Mouse (Mus musculus) right cerebral cortex, postnatal 10 days (tissue): ENCODE measurements around the gene Ropn1.
A peak's percentile ranks its signal among the peaks of the same experiment; 100 is the strongest.
"Not testable (repeated sequence)": the region's sequence is repeated elsewhere in the genome, so short reads cannot be mapped to it uniquely, and the experiment has no call there.

Experiments used
- DNase-seq, 2 experiments: peaks; one replicate each; pipeline ENCODE4 v3.0.0; 2021; ENCODE audit warnings: low spot score in 2 of 2

Ropn1 gene

DNA sequence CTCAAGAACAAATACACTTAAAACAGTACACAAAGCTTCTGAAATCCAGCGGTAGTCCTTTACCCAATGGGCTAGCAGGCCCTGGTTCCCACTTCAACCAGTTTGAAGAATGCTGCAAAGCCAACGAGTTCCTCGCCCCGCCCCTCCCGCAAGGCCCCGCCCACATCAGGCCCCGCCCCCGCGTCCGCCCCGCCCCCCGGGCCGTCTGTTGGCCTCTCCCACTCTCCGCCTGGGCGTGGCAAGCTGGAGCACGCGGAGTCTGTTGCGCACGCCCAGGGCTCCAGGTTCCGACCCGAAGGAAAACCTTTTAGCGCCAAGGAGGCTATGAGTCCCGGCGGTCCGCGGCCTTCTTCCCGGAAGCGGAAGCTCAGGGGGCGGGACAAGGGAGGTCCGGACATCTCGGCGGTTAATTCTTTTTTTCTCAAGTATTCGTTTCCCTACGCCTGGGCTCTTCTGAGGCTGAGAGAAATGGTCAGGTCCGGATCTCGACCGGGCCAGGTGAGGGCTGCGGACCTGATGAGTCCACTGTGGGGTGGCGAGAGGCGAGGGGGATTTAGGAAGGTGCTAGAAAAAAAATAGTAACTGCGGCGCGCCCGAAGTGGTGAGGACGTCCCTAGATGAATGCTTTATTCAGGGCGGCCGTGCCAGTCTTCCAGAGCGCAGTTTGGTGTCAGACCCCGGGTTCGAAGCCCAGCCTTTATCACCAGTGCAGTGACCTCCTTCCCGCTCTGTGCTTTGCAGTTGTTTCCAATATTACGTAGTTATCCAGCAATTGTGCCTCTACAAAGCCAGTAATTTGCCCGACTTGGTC, 40.8 kb downstream of the Ropn1 start, which contains the start of gene Ccdc14:
TSS of gene Ccdc14 (plus strand) at position 283 of the 811 bp plus-strand sequence.
- peak; percentile 88 to 89 for DNase-seq

DNA sequence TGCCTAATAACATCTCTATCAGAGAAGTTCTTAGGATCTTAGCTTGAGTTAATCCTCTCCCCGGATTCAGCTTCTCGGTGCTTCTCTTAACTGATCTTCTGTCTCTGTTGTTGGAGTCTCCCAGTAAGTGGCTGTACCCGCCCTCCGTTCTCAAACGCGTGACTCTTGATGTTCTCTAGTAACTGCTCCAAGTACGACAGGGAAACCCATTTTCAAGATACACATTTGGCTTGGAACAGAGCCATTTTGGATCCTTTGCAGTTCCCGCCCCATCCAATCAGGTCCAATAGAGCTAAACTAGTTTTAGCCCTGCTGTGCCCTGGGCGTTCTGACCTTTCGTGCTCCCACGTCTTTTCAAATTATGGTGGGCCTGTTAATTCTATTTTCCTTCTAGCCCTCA, 41.4 kb downstream of the Ropn1 start:
- DNase-seq: no peak

DNA sequence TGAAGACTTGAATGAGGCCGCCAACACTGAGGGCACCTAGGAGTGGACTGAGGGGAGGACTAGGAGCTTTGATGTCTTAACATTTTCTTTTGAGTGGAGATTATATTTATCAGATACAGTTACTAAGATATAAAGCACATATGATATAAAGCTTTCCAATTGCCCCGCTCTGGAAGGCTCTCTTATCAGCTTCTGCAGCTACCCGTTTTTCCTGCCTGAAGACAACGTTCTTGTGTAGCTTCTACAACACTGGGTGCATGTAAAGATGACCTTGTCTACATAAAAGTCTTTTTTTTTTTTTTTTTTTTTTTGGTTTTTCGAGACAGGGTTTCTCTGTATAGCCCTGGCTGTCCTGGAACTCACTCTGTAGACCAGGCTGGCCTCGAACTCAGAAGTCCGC, 44.8 kb downstream of the Ropn1 start:
- no peak for DNase-seq

DNA sequence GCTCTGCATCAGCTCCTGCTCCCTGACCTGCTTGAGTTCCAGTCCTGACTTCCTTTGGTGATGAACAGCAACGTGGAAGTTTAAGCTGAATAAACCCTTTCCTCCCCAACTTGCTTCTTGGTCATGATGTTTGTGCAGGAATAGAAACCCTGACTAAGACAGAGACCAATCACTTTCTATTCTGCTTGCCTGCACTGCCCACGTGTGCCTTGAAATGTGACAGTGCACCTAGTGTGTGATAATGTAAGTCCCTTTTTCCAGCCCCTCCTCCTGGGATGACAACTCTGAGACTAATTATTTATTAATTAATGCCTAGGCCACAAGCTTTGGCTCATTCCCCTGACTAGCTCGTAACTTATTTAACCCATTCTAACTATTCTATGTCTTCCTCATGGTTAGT, 49.0 kb downstream of the Ropn1 start:
- DNase-seq: not testable (repeated sequence)

DNA sequence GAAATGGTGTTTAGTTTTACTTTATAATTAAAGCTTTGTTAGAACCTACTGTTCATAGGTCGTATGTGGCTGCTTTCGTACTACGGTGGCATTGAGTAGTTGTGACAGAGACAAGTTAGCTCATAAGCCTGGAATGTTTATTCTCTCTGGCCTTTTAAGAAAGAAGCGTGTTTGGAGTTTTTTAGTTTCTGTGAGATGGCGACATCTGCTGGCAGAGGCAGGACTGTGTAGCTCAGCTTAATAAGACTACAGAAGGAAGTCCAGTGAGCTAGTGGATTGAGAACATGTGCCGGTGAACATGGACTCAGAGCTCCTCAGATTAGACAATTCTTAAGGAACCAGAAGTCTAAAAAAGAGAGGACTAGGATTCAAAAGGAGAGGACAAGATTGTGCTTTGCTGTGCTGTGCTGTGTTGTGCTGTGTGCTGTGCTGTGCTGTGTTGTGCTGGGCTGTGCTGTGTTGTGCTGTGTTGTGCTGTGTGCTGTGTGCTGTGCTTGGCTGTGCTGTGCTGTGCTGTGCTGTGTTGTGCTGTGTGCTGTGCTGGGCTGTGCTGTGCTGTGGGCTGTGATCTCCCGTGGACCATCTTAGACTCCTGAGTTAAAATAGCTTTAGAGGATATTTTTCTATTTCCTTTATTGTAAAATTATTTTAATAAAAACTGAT, 50.6 kb downstream of the Ropn1 start:
- DNase-seq: peak; percentile 83 to 86

DNA sequence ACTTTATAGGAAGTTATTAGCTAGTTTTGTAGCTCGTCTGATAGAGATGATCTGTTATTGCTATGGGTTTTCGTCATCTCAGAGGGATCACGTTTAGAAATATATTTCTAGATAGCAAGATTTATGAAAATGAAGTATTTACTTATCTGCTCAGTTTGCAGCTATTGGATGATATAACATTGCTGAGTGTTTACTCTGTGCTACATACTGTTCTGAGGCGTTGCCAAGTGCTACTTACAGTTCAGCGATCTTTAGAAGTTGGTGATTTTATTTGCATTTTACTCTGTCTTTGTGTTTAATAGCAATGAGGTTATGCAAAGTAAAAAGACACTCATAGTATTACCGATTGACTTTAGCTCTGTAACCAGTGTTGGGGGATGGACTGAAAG, 51.1 kb downstream of the Ropn1 start:
- no peak for DNase-seq

DNA sequence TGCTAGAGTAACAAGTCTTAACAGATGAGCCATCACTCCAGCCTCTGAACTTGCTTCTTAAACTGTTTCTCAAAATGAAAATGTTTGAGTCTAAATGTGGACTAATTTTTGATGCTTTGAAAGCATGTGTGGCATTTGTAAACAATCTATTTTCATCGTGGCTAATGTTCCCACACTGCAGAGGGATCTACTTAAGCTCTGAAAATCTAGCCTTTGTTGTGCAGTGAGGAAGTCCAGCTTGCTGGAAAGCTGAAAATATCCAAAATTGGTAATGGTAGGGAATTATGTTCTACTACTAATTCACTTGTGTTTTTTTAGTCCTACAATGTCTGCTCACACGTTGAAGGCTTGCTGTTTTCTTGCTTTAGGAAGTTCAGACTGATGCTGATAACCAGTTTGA, 56.3 kb downstream of the Ropn1 start:
- no peak for DNase-seq

DNA sequence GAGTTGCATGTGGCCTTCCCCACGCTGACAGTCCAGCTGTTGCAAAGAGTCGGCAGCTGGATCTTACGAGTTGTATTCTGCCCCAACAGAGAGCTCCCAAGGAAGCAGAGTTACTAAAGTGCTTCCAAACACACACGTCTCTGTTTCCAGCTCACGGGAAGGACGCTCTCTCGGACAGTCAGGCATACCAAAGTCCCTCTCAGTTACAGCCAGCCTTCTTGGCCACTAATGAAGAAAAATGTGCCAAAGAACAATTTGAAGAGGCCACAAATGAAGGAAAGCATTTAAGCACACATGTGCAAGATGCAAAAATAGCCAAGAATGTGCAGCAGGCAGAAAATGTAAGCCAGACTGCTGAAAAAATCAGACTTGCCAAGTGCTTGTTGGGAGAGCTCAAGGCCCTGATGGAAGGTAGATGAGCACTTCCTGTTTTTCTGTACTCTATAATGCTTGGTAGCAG, 56.8 kb downstream of the Ropn1 start:
- DNase-seq: no peak

DNA sequence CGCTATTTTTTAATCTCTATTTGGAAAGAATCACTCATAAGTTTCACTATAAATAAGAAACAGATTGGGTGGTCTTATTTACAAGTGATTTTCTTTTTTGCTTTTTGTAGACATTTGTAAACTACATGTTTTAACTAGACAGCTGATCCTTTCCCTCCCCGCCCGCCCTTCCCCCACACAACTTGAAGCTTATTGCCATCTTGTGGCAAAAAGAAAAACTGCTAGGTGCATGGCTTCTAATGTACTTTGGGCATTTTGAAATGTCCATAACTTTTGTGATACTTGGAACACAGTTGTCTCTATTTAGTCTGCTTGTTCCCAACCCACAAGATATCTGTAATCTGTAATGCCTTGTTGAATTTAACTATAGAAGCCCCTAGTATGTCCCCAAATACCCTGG, 61.8 kb downstream of the Ropn1 start:
- DNase-seq: no peak

DNA sequence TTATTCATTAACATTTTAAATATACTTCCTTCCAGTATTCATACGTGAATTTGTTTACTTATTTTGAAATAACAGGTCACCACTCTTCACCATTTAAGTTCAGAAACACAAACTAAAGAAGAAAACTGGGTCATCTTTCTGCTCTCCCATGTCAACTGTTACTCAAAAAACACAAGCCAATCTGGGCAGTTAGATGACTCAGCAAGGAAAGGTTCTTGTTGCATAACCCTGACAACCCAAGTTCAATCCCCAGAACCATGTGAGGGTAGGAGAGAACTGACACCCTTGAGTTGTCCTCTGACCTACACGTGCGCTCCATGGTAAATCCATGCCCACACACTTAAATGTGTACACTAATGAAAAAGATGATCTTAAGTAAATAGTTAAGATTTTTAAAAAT, 75.4 kb downstream of the Ropn1 start:
- DNase-seq: no peak
